Mouse (Mus musculus): ENCODE results near the gene Gabbr2. TPM values are rescaled to one million over a fixed set of nuclear protein-coding genes. Genes with fewer than 3 reads are reported as not detected.
A peak's percentile ranks its signal among the peaks of the same experiment; 100 is the strongest.

The Gabbr2 gene
- polyA plus RNA-seq, 1 experiment from 2014 or later, result 5.5 TPM

DNA sequence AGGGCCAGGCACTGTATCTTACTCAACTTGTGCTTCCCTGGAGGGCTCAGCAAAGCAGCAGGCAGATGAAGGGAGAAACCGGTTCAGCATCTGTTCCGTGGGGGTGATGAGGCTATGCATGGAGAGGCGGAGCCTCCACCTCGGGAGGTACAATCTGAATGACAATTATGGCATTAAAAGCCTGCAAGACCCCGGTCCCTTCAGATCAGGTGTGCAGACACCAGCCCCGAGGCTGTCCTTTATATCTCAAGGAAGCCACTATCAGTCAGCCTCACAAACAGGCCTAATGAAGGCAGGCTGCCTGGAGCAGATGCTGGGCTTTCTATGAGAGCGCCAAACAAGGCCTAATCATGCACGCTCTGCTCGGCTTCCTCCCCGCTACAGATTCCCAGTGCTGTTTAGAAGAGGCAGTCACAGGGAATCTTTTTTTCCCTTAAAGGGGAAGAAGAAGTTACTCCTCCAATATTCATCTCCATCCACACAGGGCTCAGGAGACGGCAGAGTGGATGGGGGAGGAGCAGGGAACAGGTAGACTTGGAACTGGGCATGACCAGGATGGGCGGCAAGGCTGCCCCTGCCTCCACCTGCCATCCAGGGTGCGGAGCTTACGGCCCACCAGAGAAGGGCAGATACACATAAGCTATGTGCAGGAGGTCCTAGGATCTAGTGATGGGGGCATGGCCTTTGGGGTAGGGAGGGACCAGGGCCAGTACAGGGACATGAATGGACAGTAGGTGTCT, 244.5 kb downstream of the Gabbr2 start:
- Histone ChIP-seq H3K27ac (ENCODE audit: low read length) (peak overlapping the region; percentile 52), H3K27me3 (replicated peaks; ENCODE audit: control insufficient read depth, insufficient read depth, low read length) (no peaks in the 10 kb centered on the region), H3K4me3 (replicated peaks; ENCODE audit: low read length) (no peak overlapping the region), H3K4me1 (replicated peaks; ENCODE audit: control insufficient read depth, insufficient read depth, low read length) (peaks cover 10% of the 10 kb centered on the region), H3K9ac (replicated peaks; ENCODE audit: low read depth, low read length) (no peak overlapping the region), H3K9me3 (ENCODE audit: control insufficient read depth, low read length) (no peaks in the 10 kb centered on the region), H3K4me2 (ENCODE audit: low read length) (no peak overlapping the region), H3K36me3 (ENCODE audit: control insufficient read depth, insufficient read depth) (no peaks in the 10 kb centered on the region)
- ATAC-seq, result peak; percentile 74
- 32% methylated on average over 14 of the region's 14 CpGs for WGBS

DNA sequence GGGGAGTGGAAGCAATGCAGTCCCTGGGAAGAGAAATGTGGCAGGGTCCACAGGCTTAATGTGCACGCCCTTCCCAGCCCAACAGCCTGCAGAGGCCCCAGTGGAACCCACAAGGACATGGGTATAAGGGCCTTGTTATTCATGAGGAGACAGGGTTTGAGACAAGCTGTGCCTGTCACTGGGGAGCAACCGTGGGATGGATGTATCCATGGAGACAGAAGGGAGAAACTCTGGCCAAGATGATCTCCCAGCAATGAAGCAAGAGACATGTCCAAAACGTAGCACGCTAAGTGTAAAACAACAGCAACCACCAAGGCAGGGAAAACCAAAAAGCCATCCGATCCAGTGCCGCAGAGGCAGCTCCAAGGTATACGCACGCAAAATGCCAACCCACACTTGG, 246.1 kb downstream of the Gabbr2 start:
- no peak for ATAC-seq
- 81% methylated on average over 8 of the region's 8 CpGs for WGBS
- Histone ChIP-seq H3K4me3 (replicated peaks; ENCODE audit: low read length) (no peak overlapping the region), H3K4me2 (ENCODE audit: low read length) (no peak overlapping the region), H3K4me1 (replicated peaks; ENCODE audit: control insufficient read depth, insufficient read depth, low read length) (peaks cover 10% of the 10 kb centered on the region), H3K36me3 (ENCODE audit: control insufficient read depth, insufficient read depth) (no peaks in the 10 kb centered on the region), H3K9ac (replicated peaks; ENCODE audit: low read depth, low read length) (no peak overlapping the region), H3K27me3 (replicated peaks; ENCODE audit: control insufficient read depth, insufficient read depth, low read length) (no peaks in the 10 kb centered on the region), H3K9me3 (ENCODE audit: control insufficient read depth, low read length) (no peaks in the 10 kb centered on the region), H3K27ac (ENCODE audit: low read length) (no peak overlapping the region)

DNA sequence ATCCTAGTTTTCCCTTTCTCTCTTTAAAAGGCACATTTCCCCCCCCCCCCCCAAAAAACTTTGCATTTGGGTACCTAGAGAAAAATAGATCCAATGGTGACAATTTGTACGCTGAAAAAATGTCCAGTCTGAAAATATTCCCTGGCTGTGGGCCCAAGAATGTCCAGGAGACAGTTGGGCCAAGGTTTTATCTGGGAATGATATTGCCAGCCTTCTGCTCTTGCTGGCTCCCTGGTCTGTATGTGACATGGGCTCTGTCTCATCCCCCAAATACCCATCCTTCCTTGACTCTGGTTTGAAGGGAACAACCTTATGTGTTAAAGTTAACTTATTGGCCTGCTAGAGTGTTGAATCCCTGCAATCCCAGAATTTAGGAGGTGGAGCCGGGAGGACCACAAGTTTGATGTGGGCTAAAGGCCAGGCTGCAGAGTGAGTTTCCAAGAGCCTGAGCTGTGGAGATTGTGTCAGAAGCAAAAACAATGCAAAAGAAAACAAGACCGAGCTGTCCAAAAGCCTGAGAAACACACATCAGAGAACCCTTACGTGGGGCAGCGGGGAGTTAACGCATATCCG, 247.0 kb downstream of the Gabbr2 start:
- Histone ChIP-seq H3K4me3 (replicated peaks; ENCODE audit: low read length) (no peak overlapping the region), H3K27ac (ENCODE audit: low read length) (no peak overlapping the region), H3K4me1 (replicated peaks; ENCODE audit: control insufficient read depth, insufficient read depth, low read length) (peaks cover 10% of the 10 kb centered on the region), H3K36me3 (ENCODE audit: control insufficient read depth, insufficient read depth) (no peaks in the 10 kb centered on the region), H3K9ac (replicated peaks; ENCODE audit: low read depth, low read length) (no peak overlapping the region), H3K27me3 (replicated peaks; ENCODE audit: control insufficient read depth, insufficient read depth, low read length) (no peaks in the 10 kb centered on the region), H3K4me2 (ENCODE audit: low read length) (no peak overlapping the region), H3K9me3 (ENCODE audit: control insufficient read depth, low read length) (no peaks in the 10 kb centered on the region)
- ATAC-seq, result no peak
- WGBS, result 67% methylated on average over 7 of the region's 7 CpGs

DNA sequence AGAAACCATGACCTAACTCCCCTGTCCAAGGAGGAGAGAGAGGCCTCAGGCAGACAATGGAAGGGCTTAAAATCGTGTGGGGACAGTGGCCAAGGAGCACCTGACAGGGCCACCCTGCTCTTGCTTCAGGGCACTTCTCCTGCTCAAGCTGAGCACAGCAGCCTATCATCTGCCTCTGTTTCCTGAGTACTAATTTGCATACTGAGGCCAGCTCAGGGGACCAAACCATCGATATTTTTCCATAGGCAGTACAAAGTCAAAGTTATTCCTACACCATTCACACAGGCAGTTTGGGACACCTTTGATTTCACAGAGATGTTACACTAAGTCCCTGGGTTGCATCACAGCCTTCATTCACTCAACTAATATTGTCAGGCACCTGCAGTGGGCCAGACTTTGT, 249.1 kb downstream of the Gabbr2 start:
- no peak for ATAC-seq
- peaks cover 9% of the 10 kb centered on the region for H3K4me1 ChIP-seq (replicated peaks; ENCODE audit: control insufficient read depth, insufficient read depth, low read length)
- H3K27me3 ChIP-seq (replicated peaks; ENCODE audit: control insufficient read depth, insufficient read depth, low read length), result no peaks in the 10 kb centered on the region
- H3K4me3 ChIP-seq (replicated peaks; ENCODE audit: low read length), result no peak overlapping the region
- H3K4me2 ChIP-seq (ENCODE audit: low read length), result no peak overlapping the region
- 10% methylated on average over 2 of the region's 2 CpGs for WGBS
- H3K36me3 ChIP-seq (ENCODE audit: control insufficient read depth, insufficient read depth), result no peaks in the 10 kb centered on the region
- no peak overlapping the region for H3K27ac ChIP-seq (ENCODE audit: low read length)
- H3K9ac ChIP-seq (replicated peaks; ENCODE audit: low read depth, low read length), result no peak overlapping the region
- no peaks in the 10 kb centered on the region for H3K9me3 ChIP-seq (ENCODE audit: control insufficient read depth, low read length)

DNA sequence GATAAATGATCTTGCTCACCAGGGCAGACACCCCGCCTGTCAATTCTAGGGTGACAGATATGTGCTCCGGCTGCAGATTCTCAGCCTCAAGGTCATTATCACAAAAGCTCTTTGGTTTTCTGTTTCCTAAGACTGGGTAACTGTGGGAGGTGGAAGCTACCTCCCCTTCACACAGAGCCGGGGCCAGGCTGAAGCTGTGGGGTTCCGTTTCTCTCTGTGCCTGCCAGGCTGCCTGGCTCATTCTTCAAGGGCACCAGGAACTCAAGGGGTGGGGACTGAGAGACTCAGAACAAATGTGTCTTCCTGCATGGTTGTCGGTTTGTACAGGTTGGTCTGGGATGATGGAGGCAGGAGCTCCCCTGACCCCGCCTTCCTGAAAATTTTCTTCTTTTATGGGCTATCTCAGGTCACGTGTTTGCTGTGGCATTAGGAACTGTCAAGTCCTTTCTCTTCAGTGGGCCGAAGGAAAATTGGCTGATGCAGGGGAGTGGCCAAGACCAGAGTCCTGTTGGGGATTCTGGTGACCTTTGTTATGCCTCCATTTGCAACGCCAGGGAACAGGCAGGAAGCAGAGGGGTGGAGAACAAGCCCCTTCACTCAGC, 254.7 kb downstream of the Gabbr2 start:
- Histone ChIP-seq H3K9ac (replicated peaks; ENCODE audit: low read depth, low read length) (no peak overlapping the region), H3K4me1 (replicated peaks; ENCODE audit: control insufficient read depth, insufficient read depth, low read length) (no peaks in the 10 kb centered on the region), H3K36me3 (ENCODE audit: control insufficient read depth, insufficient read depth) (no peaks in the 10 kb centered on the region), H3K4me2 (ENCODE audit: low read length) (no peak overlapping the region), H3K9me3 (ENCODE audit: control insufficient read depth, low read length) (no peaks in the 10 kb centered on the region), H3K27ac (ENCODE audit: low read length) (no peak overlapping the region), H3K4me3 (replicated peaks; ENCODE audit: low read length) (no peak overlapping the region), H3K27me3 (replicated peaks; ENCODE audit: control insufficient read depth, insufficient read depth, low read length) (no peaks in the 10 kb centered on the region)
- 44% methylated on average over 9 of the region's 9 CpGs for WGBS
- no peak for ATAC-seq

- no peak for ATAC-seq
- peaks cover 5% of the 10 kb centered on the region for H3K4me1 ChIP-seq (replicated peaks; ENCODE audit: control insufficient read depth, insufficient read depth, low read length)
- no peaks in the 10 kb centered on the region for H3K27me3 ChIP-seq (replicated peaks; ENCODE audit: control insufficient read depth, insufficient read depth, low read length)
- 65% methylated on average over 5 of the region's 5 CpGs for WGBS
- H3K36me3 ChIP-seq (ENCODE audit: control insufficient read depth, insufficient read depth), result no peaks in the 10 kb centered on the region
- H3K4me3 ChIP-seq (replicated peaks; ENCODE audit: low read length), result no peak overlapping the region
- H3K9ac ChIP-seq (replicated peaks; ENCODE audit: low read depth, low read length), result no peak overlapping the region
- H3K9me3 ChIP-seq (ENCODE audit: control insufficient read depth, low read length), result no peaks in the 10 kb centered on the region
- no peak overlapping the region for H3K4me2 ChIP-seq (ENCODE audit: low read length)
- no peak overlapping the region for H3K27ac ChIP-seq (ENCODE audit: low read length)
Observed at GRCm38 (mm10) chr4:46734906-46735305, 256.8 kb downstream of the Gabbr2 start.

DNA sequence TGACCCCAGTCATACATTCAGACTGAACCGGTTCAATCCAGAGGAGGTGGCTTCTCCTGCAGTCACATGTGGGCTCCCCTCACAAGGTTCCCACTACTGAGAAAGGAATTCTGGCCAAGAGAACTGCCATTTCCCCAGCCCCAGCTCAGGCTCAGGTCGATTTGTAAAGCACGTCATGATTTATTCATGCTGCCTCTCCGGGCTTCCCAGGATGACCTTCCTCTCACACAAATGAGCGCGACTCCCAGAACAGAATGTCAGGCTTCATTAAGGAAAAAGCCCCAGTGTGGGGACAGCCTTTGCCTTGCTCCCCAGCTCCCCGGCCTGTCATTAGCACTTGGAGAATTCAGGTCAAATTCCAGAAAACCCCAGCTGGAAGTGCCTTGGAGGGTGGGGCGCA, 260.1 kb downstream of the Gabbr2 start:
- H3K9me3 ChIP-seq (ENCODE audit: control insufficient read depth, low read length), result no peaks in the 10 kb centered on the region
- no peak overlapping the region for H3K4me3 ChIP-seq (replicated peaks; ENCODE audit: low read length)
- WGBS, result 12% methylated on average over 8 of the region's 8 CpGs
- H3K27me3 ChIP-seq (replicated peaks; ENCODE audit: control insufficient read depth, insufficient read depth, low read length), result no peaks in the 10 kb centered on the region
- no peak overlapping the region for H3K9ac ChIP-seq (replicated peaks; ENCODE audit: low read depth, low read length)
- ATAC-seq, result 0 out of 2 replicates have a peak, but pooled peaks have one; percentile 6
- no peaks in the 10 kb centered on the region for H3K36me3 ChIP-seq (ENCODE audit: control insufficient read depth, insufficient read depth)
- peaks cover 15% of the 10 kb centered on the region for H3K4me1 ChIP-seq (replicated peaks; ENCODE audit: control insufficient read depth, insufficient read depth, low read length)
- no peak overlapping the region for H3K4me2 ChIP-seq (ENCODE audit: low read length)
- H3K27ac ChIP-seq (ENCODE audit: low read length), result no peak overlapping the region

DNA sequence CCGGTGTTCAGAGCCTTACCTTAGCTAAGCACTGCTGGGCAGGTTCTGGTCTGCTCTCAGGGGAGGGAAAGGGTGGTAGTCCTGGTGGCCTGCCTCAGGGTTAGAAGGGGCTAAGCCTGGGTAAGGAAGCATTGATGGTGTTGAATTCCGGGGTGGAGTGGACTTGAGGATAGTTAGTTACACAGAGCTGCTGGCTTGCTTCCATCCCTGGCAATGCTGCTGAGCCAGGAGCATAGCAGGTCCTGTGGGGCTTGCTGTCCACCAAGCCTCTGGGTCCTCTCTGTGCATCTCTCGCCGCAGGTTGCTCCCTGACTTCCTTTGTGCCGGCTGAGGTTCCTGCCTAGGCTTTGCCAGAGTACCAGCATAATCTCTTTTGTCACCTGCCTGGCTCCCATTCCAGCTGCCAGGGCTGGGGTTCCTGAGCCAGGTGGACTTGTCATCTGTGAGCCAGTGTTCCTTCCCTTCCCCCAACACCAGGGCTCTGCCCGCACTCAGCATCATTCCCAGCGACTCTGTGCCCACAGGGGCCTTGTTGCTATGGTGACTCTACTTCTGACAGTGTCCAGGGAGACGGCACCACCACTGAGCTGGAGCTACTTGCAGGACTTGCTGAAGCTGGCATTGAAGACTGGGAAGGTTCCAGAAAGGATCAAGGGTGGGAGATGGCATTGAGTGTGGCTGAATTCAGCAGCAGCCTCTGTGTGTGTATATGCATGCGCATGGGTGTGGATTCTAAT, 262.2 kb downstream of the Gabbr2 start:
- ATAC-seq, result peak; percentile 55
- Histone ChIP-seq H3K27ac (ENCODE audit: low read length) (no peak overlapping the region), H3K4me2 (ENCODE audit: low read length) (no peak overlapping the region), H3K4me3 (replicated peaks; ENCODE audit: low read length) (no peak overlapping the region), H3K36me3 (ENCODE audit: control insufficient read depth, insufficient read depth) (no peaks in the 10 kb centered on the region), H3K4me1 (replicated peaks; ENCODE audit: control insufficient read depth, insufficient read depth, low read length) (peaks cover 15% of the 10 kb centered on the region), H3K9me3 (ENCODE audit: control insufficient read depth, low read length) (no peaks in the 10 kb centered on the region), H3K27me3 (replicated peaks; ENCODE audit: control insufficient read depth, insufficient read depth, low read length) (no peaks in the 10 kb centered on the region), H3K9ac (replicated peaks; ENCODE audit: low read depth, low read length) (no peak overlapping the region)
- 49% methylated on average over 9 of the region's 9 CpGs for WGBS

GRCm38 (mm10) chr4:46728231-46728630, 263.4 kb downstream of the Gabbr2 start:
- Histone ChIP-seq H3K27ac (ENCODE audit: low read length) (no peak overlapping the region), H3K36me3 (ENCODE audit: control insufficient read depth, insufficient read depth) (no peaks in the 10 kb centered on the region), H3K4me2 (ENCODE audit: low read length) (no peak overlapping the region), H3K9me3 (ENCODE audit: control insufficient read depth, low read length) (no peaks in the 10 kb centered on the region), H3K9ac (replicated peaks; ENCODE audit: low read depth, low read length) (no peak overlapping the region), H3K27me3 (replicated peaks; ENCODE audit: control insufficient read depth, insufficient read depth, low read length) (no peaks in the 10 kb centered on the region), H3K4me3 (replicated peaks; ENCODE audit: low read length) (no peak overlapping the region), H3K4me1 (replicated peaks; ENCODE audit: control insufficient read depth, insufficient read depth, low read length) (peaks cover 15% of the 10 kb centered on the region)
- WGBS, result 11% methylated on average over 1 of the region's 1 CpGs
- peak; percentile 32 for ATAC-seq

Data from forebrain, embryonic 16.5 days (tissue).